Comparison of ENCODE assay signal across 9 mouse cellular contexts in the genomic region with DNA sequence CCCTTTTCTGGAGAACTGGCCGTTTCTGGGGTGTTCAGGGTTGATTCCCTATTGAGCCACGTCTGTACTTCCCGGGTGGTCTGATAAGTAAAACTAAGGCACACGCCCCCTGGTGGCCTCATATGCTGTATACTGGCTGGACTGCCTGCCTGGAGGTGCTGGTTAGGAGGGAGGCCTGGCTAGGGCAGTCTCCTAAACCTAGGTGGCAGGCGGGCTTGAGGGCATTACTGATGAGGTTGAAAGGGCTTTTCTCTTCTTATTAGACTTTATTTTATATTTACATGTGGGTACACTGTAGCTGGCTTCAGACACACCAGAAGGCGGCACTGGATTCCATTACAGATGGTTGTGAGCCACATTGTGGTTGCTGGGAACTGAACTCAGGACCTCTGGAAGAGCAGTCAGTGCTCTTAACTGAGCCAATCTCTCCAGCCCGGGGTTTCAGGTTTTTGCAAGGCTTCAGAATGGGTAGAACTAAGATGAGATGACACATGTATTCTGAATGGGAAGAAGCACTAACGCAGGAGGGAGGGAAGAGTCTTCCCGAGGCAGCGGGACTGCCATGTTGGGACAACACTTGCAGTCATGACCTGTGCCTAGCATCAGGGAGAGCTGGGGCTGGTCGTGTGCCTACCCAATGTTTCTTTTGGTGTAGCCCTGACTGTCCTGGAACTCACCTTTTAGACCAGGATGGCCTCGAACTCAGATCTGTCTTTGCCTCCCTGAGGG. TPM values are rescaled to one million over a fixed set of nuclear protein-coding genes. Genes with fewer than 3 reads are reported as not detected.
DNase-seq lines count a peak whose midpoint lies in the region; ATAC-seq and TF ChIP-seq lines count a peak whose summit lies in the region.
"Had no signal": no experiment of that assay in that cellular context is flagged by ENCODE, and none has a peak within 500 bp of the region (broad histone marks: within the 10 kb centered on the region; RNA-seq: fewer than 3 reads in every experiment).

No protein-coding gene starts in this region.

- no peak overlapping the region for H3K9ac ChIP-seq in intestine, embryonic 15.5 days
- H3K9ac ChIP-seq in liver, adult 2 months (ENCODE audit: low read depth, low read length) = no peak overlapping the region
- H3K9ac ChIP-seq in neural tube, embryonic 11.5 days (ENCODE audit: low read length) = no peak overlapping the region

- peaks cover 10% of the 10 kb centered on the region; the same call in 1 of the 2 replicates for H3K79me2 ChIP-seq in liver, adult 2 months (ENCODE audit: control insufficient read depth, insufficient read depth, low read length)

- DNase-seq in left cerebral cortex, postnatal 10 days (ENCODE audit: extremely low spot score in 1 of 2, low spot score in 2 of 2) = peak; percentile 71 to 87
- no peak for DNase-seq in left cerebral cortex, adult 8-10 months (ENCODE audit: low spot score in 2 of 2)
- peak; percentile 60 to 65 for DNase-seq in adrenal gland, adult 18-20 months (ENCODE audit: low spot score in 2 of 2)
- peak; percentile 89 for DNase-seq in embryonic facial prominence, embryonic 10.5 days (ENCODE audit: low spot score)
- peak; percentile 42 for DNase-seq in liver, adult 2 months (ENCODE audit: extremely low read depth, low read depth, low spot score)
- DNase-seq in neural tube, embryonic 11.5 days (ENCODE audit: low spot score) = peak; percentile 85
- peak; percentile 66 to 82 for DNase-seq in urinary bladder, postnatal 4 days (ENCODE audit: low spot score in 2 of 2)

- H3K36me3 ChIP-seq in embryonic facial prominence, embryonic 10.5 days (replicated peaks) = peaks cover 34% of the 10 kb centered on the region
- H3K36me3 ChIP-seq in intestine, embryonic 15.5 days = peaks cover 23% of the 10 kb centered on the region
- peaks cover 13% of the 10 kb centered on the region for H3K36me3 ChIP-seq in liver, adult 2 months (ENCODE audit: control insufficient read depth, insufficient read depth, low read length)
- peaks cover 14% of the 10 kb centered on the region for H3K36me3 ChIP-seq in neural tube, embryonic 11.5 days (ENCODE audit: control insufficient read depth, insufficient read depth, low read length)

- TF ChIP-seq CTCF in liver, adult 2 months (IDR thresholded peaks at IDR 0.05; ENCODE audit: low read depth, low read length) = peak; percentile 82

- H3K27ac ChIP-seq in embryonic facial prominence, embryonic 10.5 days (replicated peaks) = no peak overlapping the region
- no peak overlapping the region for H3K27ac ChIP-seq in intestine, embryonic 15.5 days
- H3K27ac ChIP-seq in liver, adult 2 months (replicated peaks; ENCODE audit: insufficient read depth, low read depth, low read length) = no peak overlapping the region
- no peak overlapping the region for H3K27ac ChIP-seq in neural tube, embryonic 11.5 days (ENCODE audit: low read depth, low read length)

- WGBS in embryonic facial prominence, embryonic 10.5 days = 29% methylated on average over 12 of the region's 12 CpGs
- 35% methylated on average over 12 of the region's 12 CpGs for WGBS in intestine, embryonic 15.5 days
- WGBS in liver, adult 2 months = 55% methylated on average over 12 of the region's 12 CpGs
- WGBS in neural tube, embryonic 11.5 days = 30% methylated on average over 12 of the region's 12 CpGs

- intact Hi-C loops in left cerebral cortex, postnatal 10 days (cut with DNase I) = no loop called here

- H3K4me1 ChIP-seq in embryonic facial prominence, embryonic 10.5 days = peaks cover 50% of the 10 kb centered on the region
- H3K4me1 ChIP-seq in intestine, embryonic 15.5 days (replicated peaks) = peaks cover 26% of the 10 kb centered on the region
- H3K4me1 ChIP-seq in liver, adult 2 months (ENCODE audit: control insufficient read depth, insufficient read depth, low read length) = peaks cover 5% of the 10 kb centered on the region
- H3K4me1 ChIP-seq in neural tube, embryonic 11.5 days (ENCODE audit: control insufficient read depth, insufficient read depth, low read length) = peaks cover 10% of the 10 kb centered on the region

- peak; percentile 27; the same call in 1 of the 2 replicates for ATAC-seq in intestine, embryonic 15.5 days
- peak; percentile 33 for ATAC-seq in neural tube, embryonic 11.5 days (ENCODE audit: insufficient read depth, low FRiP score, low TSS enrichment)

- peaks cover 63% of the 10 kb centered on the region for H3K27me3 ChIP-seq in embryonic facial prominence, embryonic 10.5 days (replicated peaks; ENCODE audit: low read depth, poor library complexity, severe bottlenecking)
- H3K27me3 ChIP-seq in intestine, embryonic 15.5 days (replicated peaks) = peaks cover 38% of the 10 kb centered on the region
- H3K27me3 ChIP-seq in liver, adult 2 months (ENCODE audit: control insufficient read depth, insufficient read depth, low read length) = peaks cover 6% of the 10 kb centered on the region; the same call in 1 of the 2 replicates
- peaks cover 32% of the 10 kb centered on the region for H3K27me3 ChIP-seq in neural tube, embryonic 11.5 days (ENCODE audit: control insufficient read depth, insufficient read depth, low read length)

- TF ChIP-seq POLR2A in liver, adult 2 months (IDR thresholded peaks at IDR 0.05; ENCODE audit: extremely low read depth, insufficient read depth, low read length) = no peak

- H3K4me2 ChIP-seq in intestine, embryonic 15.5 days (replicated peaks) = no peak overlapping the region
- no peak overlapping the region for H3K4me2 ChIP-seq in neural tube, embryonic 11.5 days (ENCODE audit: low read depth)

- H3K4me3 ChIP-seq in embryonic facial prominence, embryonic 10.5 days = peak overlapping the region; percentile 8; the same call in 1 of the 2 replicates
- H3K4me3 ChIP-seq in intestine, embryonic 15.5 days (replicated peaks) = no peak overlapping the region
- no peak overlapping the region for H3K4me3 ChIP-seq in liver, adult 2 months (ENCODE audit: insufficient read depth, low read depth, low read length)
- H3K4me3 ChIP-seq in neural tube, embryonic 11.5 days (ENCODE audit: low read depth, low read length) = no peak overlapping the region
- H3K4me3 ChIP-seq: erythroblast, embryonic 14.5 days had no signal

- H3K9me3 ChIP-seq in embryonic facial prominence, embryonic 10.5 days = no peaks in the 10 kb centered on the region
- H3K9me3 ChIP-seq in intestine, embryonic 15.5 days = no peaks in the 10 kb centered on the region
- no peaks in the 10 kb centered on the region for H3K9me3 ChIP-seq in neural tube, embryonic 11.5 days (ENCODE audit: control insufficient read depth, low read length)

RNA-seq across cellular contexts. Expression of gene Slc5a5, which starts 1.3 kb away (rescaled TPM):
- total RNA-seq in left cerebral cortex, postnatal 10 days (2021) = 1 to 10 TPM; 7.2 to 7.3 TPM
- total RNA-seq in left cerebral cortex, adult 8-10 months (2022) = 10 to 100 TPM; 10.2 to 11.9 (median 11.5) TPM
- total RNA-seq in adrenal gland, adult 18-20 months (2021) = not detected
- polyA plus RNA-seq in embryonic facial prominence, embryonic 10.5 days (2016; fragmentation: Nextera tagmentation; extraction: Ambion mirVana) = 0.30 and 0.40 TPM in 2 replicates
- 0.34 and 0.40 TPM in 2 replicates for polyA plus RNA-seq in intestine, embryonic 15.5 days (2015; fragmentation: Nextera tagmentation; extraction: Ambion mirVana)
- total RNA-seq in liver, adult 2 months (2014; rRNA removed) = not detected in 2 replicates
- not detected in 2 replicates for polyA plus RNA-seq in liver, adult 2 months (2012; rRNA removed)
- 0.87 and 1.1 TPM in 2 replicates for polyA plus RNA-seq in neural tube, embryonic 11.5 days (2014; fragmentation: Nextera tagmentation; extraction: Ambion mirVana)

RNA-seq across cellular contexts. Expression of gene Rpl18a, which starts 3.4 kb away (rescaled TPM):
- 100 to 1,000 TPM; 690 to 725 TPM for total RNA-seq in left cerebral cortex, postnatal 10 days (2021)
- total RNA-seq in left cerebral cortex, adult 8-10 months (2022) = 100 to 1,000 TPM; 653 to 769 (median 710) TPM
- total RNA-seq in adrenal gland, adult 18-20 months (2021) = 1,000 to 10,000 TPM; 1,253 to 1,401 TPM
- 3,888 and 3,901 TPM in 2 replicates for polyA plus RNA-seq in embryonic facial prominence, embryonic 10.5 days (2016; fragmentation: Nextera tagmentation; extraction: Ambion mirVana)
- 4,170 and 4,400 TPM in 2 replicates for polyA plus RNA-seq in intestine, embryonic 15.5 days (2015; fragmentation: Nextera tagmentation; extraction: Ambion mirVana)
- 318 and 506 TPM in 2 replicates for total RNA-seq in liver, adult 2 months (2014; rRNA removed)
- 1,953 and 2,350 TPM in 2 replicates for polyA plus RNA-seq in liver, adult 2 months (2012; rRNA removed)
- polyA plus RNA-seq in neural tube, embryonic 11.5 days (2014; fragmentation: Nextera tagmentation; extraction: Ambion mirVana) = 3,152 and 3,217 TPM in 2 replicates

RNA-seq across cellular contexts. Expression of gene Map1s, which starts 11.9 kb away (rescaled TPM):
- 10 to 100 TPM; 76.5 to 79.8 TPM for total RNA-seq in left cerebral cortex, postnatal 10 days (2021)
- 100 to 1,000 TPM in 1 of 4 experiments, 10 to 100 TPM in 3; 89.4 to 101 (median 91.1) TPM for total RNA-seq in left cerebral cortex, adult 8-10 months (2022)
- total RNA-seq in adrenal gland, adult 18-20 months (2021) = 10 to 100 TPM; 34.3 to 39.5 TPM
- polyA plus RNA-seq in embryonic facial prominence, embryonic 10.5 days (2016; fragmentation: Nextera tagmentation; extraction: Ambion mirVana) = 67.8 and 72.3 TPM in 2 replicates
- polyA plus RNA-seq in intestine, embryonic 15.5 days (2015; fragmentation: Nextera tagmentation; extraction: Ambion mirVana) = 36.7 and 38.6 TPM in 2 replicates
- 1.8 and 3.0 TPM in 2 replicates for total RNA-seq in liver, adult 2 months (2014; rRNA removed)
- 4.6 and 8.7 TPM in 2 replicates for polyA plus RNA-seq in liver, adult 2 months (2012; rRNA removed)
- polyA plus RNA-seq in neural tube, embryonic 11.5 days (2014; fragmentation: Nextera tagmentation; extraction: Ambion mirVana) = 45.4 and 47.1 TPM in 2 replicates

RNA-seq across cellular contexts. Expression of gene Ccdc124, which starts 20.1 kb away (rescaled TPM):
- 10 to 100 TPM; 88.9 to 93.3 TPM for total RNA-seq in left cerebral cortex, postnatal 10 days (2021)
- 10 to 100 TPM; 76.5 to 94.5 (median 85.6) TPM for total RNA-seq in left cerebral cortex, adult 8-10 months (2022)
- total RNA-seq in adrenal gland, adult 18-20 months (2021) = 10 to 100 TPM; 58.9 to 59.3 TPM
- 173 and 179 TPM in 2 replicates for polyA plus RNA-seq in embryonic facial prominence, embryonic 10.5 days (2016; fragmentation: Nextera tagmentation; extraction: Ambion mirVana)
- 89.4 and 90.7 TPM in 2 replicates for polyA plus RNA-seq in intestine, embryonic 15.5 days (2015; fragmentation: Nextera tagmentation; extraction: Ambion mirVana)
- 17.2 and 22.1 TPM in 2 replicates for total RNA-seq in liver, adult 2 months (2014; rRNA removed)
- polyA plus RNA-seq in liver, adult 2 months (2012; rRNA removed) = 34.0 and 34.4 TPM in 2 replicates
- 152 and 155 TPM in 2 replicates for polyA plus RNA-seq in neural tube, embryonic 11.5 days (2014; fragmentation: Nextera tagmentation; extraction: Ambion mirVana)

RNA-seq across cellular contexts. Expression of gene Kcnn1, which starts 30.8 kb away (rescaled TPM):
- 10 to 100 TPM; 27.9 to 33.2 TPM for total RNA-seq in left cerebral cortex, postnatal 10 days (2021)
- total RNA-seq in left cerebral cortex, adult 8-10 months (2022) = 10 to 100 TPM; 15.7 to 28.6 (median 17.7) TPM
- total RNA-seq in adrenal gland, adult 18-20 months (2021) = 1 to 10 TPM; 2.2 to 2.8 TPM
- polyA plus RNA-seq in embryonic facial prominence, embryonic 10.5 days (2016; fragmentation: Nextera tagmentation; extraction: Ambion mirVana) = 4.7 and 5.1 TPM in 2 replicates
- 2.0 TPM in 2 replicates for polyA plus RNA-seq in intestine, embryonic 15.5 days (2015; fragmentation: Nextera tagmentation; extraction: Ambion mirVana)
- 6.2 and 6.4 TPM in 2 replicates for total RNA-seq in liver, adult 2 months (2014; rRNA removed)
- 8.4 and 10.6 TPM in 2 replicates for polyA plus RNA-seq in liver, adult 2 months (2012; rRNA removed)
- 14.0 and 14.1 TPM in 2 replicates for polyA plus RNA-seq in neural tube, embryonic 11.5 days (2014; fragmentation: Nextera tagmentation; extraction: Ambion mirVana)

Comparison
In these comparisons a context has a peak if more than half of its experiments do, and no peak if none do; other contexts are left out.
1. DNase-seq: peak in left cerebral cortex, postnatal 10 days (2 of 2), adrenal gland, adult 18-20 months (2 of 2), embryonic facial prominence, embryonic 10.5 days (single experiment), liver, adult 2 months (single experiment), neural tube, embryonic 11.5 days (single experiment) and urinary bladder, postnatal 4 days (2 of 2); none in left cerebral cortex, adult 8-10 months (0 of 2).